Mouse (Mus musculus): Measurements from ENCODE around the gene Ntn3. TPM values are rescaled to one million over a fixed set of nuclear protein-coding genes. Genes with fewer than 3 reads are reported as not detected.
A peak's percentile ranks its signal among the peaks of the same experiment; 100 is the strongest.

Ntn3 gene
- polyA plus RNA-seq (2014; fragmentation: Nextera tagmentation; extraction: Ambion mirVana), result 2.6 and 3.0 TPM in 2 replicates

DNA sequence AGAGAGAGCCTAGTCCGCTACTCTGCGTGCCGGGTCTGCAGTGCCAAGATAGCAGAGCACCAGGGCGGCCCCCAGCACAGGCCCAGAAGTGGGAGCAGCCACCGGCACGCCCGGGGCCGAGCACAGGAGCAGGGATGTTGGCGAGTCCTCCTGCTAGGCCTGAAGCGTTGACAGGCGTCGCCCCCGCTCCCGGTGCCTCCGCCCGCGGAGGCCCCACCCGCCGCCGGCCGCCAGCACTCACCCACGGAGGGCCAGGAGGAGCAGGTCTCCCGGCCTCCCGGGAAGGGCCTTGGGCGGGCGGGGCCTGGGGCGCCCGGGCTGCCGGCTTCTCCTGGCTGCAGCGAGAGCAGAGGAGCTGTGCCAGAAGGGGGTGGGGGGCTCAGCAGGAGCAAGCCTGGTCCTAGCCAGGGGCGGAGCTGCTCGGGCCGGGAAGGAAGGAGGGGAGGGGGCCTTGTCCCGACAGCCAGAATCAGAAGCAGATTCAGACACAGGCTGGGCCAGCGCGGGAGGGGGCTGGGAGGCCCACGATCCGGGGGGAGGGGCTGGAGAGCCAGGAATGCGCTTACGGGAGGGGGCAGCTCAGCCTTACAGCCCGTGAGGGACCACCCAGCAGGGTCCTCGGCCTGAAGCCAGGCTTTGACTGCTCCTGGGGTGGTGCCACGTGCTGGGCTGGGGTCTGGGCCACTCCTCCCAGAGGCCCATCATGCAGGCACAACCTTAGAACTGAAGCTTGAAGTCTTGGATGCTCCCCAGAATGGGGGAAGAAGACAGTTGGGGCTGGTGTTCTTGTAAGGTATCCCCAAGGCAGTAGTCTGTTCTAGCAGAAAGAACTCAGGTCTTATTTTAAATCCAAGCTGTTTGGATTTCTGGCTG is at the start of gene Ntn3:
TSS of gene Ntn3 (minus strand) at position 489 of the 873 bp plus-strand sequence.
- Histone ChIP-seq H3K27ac (ENCODE audit: low read depth, low read length) (peak within 1 kb of the TSS; percentile 65; the same call in 1 of the 2 replicates), H3K27me3 (replicated peaks; ENCODE audit: control insufficient read depth, insufficient read depth, low read length) (peaks cover 20% of the 10 kb centered on the region), H3K4me3 (ENCODE audit: low read depth, low read length) (peak within 1 kb of the TSS; percentile 46), H3K36me3 (ENCODE audit: control insufficient read depth, insufficient read depth, low read length) (no peaks in the 10 kb centered on the region), H3K9me3 (replicated peaks; ENCODE audit: control insufficient read depth, low read length) (no peaks in the 10 kb centered on the region), H3K9ac (ENCODE audit: low read length) (peak within 1 kb of the TSS; percentile 88), H3K4me1 (ENCODE audit: control insufficient read depth, insufficient read depth, low read length) (peaks cover 48% of the 10 kb centered on the region), H3K4me2 (ENCODE audit: low read length) (peak within 1 kb of the TSS; percentile 97)
- peak; percentile 79 for DNase-seq (ENCODE audit: low spot score)
- ATAC-seq, result peak; percentile 47
- under 1% methylated on average over 37 of the region's 43 CpGs for WGBS

DNA sequence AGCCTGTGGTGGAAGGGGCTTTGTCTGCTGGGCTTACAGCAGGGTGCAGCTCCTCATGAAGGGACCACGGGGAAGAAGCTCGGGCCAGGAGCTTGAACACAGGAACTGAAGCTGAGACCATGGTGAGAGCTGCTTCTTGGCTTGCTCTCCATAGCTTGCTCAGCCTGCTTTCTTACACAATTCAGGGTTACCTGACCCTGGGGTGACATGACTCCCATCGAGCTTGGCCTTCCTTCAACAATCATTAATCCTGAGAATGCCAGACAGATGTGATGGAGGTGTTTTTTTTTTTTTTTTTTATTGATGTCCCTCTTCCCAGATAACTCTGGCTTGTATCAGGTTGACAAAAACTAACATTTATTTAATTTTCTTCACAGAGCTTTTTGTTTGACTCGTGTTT is 49.6 kb upstream of the Ntn3 start:
- DNase-seq (ENCODE audit: low spot score) (no peak), ATAC-seq (no peak)
- no peak overlapping the region for H3K9ac ChIP-seq (ENCODE audit: low read length)
- WGBS, result 75% methylated on average over 4 of the region's 4 CpGs
- no peaks in the 10 kb centered on the region for H3K36me3 ChIP-seq (ENCODE audit: control insufficient read depth, insufficient read depth, low read length)
- H3K4me2 ChIP-seq (ENCODE audit: low read length), result no peak overlapping the region
- H3K4me1 ChIP-seq (ENCODE audit: control insufficient read depth, insufficient read depth, low read length), result no peaks in the 10 kb centered on the region
- H3K9me3 ChIP-seq (replicated peaks; ENCODE audit: control insufficient read depth, low read length), result no peaks in the 10 kb centered on the region
- no peaks in the 10 kb centered on the region for H3K27me3 ChIP-seq (replicated peaks; ENCODE audit: control insufficient read depth, insufficient read depth, low read length)
- no peak overlapping the region for H3K4me3 ChIP-seq (ENCODE audit: low read depth, low read length)
- no peak overlapping the region for H3K27ac ChIP-seq (ENCODE audit: low read depth, low read length)

DNA sequence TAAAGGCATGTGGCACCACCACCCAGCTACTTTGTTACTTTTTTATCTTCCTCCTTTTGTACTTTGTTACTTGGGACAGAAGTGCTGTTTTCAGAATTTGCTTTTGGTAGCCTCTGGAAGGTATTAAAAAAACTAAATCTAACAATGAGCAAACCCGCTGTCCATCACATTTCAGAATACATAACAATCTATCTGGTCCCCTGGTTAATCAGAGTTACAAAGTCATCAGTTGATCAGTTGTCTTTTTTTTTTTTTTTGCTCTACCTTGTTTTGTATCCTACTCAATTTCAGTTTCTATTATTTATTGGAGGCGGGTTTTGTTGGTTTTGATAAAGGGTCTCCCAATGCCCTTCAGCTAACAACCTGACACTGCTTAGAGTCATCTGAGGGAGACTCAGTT is 43.0 kb upstream of the Ntn3 start:
- no peak overlapping the region for H3K27ac ChIP-seq (ENCODE audit: low read depth, low read length)
- no peak for ATAC-seq
- no peaks in the 10 kb centered on the region for H3K27me3 ChIP-seq (replicated peaks; ENCODE audit: control insufficient read depth, insufficient read depth, low read length)
- DNase-seq (ENCODE audit: low spot score), result no peak
- WGBS, result 97% methylated on average over 2 of the region's 2 CpGs
- peaks cover 6% of the 10 kb centered on the region; the same call in 1 of the 2 replicates for H3K4me1 ChIP-seq (ENCODE audit: control insufficient read depth, insufficient read depth, low read length)
- H3K9ac ChIP-seq (ENCODE audit: low read length), result no peak overlapping the region
- peaks cover 13% of the 10 kb centered on the region for H3K36me3 ChIP-seq (ENCODE audit: control insufficient read depth, insufficient read depth, low read length)
- no peak overlapping the region for H3K4me3 ChIP-seq (ENCODE audit: low read depth, low read length)
- H3K9me3 ChIP-seq (replicated peaks; ENCODE audit: control insufficient read depth, low read length), result no peaks in the 10 kb centered on the region
- no peak overlapping the region for H3K4me2 ChIP-seq (ENCODE audit: low read length)

DNA sequence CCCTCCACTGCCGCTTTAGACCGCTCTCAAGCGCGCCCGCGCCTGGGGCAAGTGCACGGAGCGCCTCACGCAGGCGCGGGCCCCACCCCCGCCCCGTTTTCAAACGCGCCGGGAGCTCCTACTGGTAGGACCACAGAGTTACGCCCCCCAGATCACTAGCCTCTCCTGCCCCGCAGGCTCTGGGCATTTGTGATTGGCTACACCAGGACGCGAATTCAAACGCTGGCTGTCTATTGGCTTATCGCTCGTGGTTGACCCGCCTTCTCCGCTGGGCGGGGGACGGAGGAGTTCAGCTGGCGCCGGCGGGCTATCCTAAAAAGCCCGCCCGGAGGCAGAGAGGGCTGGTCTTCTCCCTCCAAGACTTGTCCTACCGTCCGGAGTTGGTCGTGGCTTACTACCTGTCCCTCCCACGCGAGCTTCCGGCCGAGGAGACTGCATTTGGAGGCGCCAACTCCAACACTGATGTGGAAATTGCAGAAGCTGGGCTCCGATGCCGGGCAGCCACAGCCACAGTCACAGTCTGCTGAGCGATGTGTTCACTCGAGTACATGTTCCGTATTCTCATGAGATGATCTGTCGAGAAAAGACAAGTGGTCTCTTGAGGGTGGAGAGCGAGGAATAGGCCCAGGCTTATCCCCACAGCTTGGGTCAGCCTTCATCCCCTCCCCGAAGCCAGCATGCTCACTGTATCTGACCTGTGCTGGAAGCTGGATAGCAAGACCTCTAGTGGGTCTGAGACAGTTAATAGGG is 42.2 kb upstream of the Ntn3 start, which contains the start of gene Ccnf:
TSS of gene Ccnf (minus strand) at position 165 of the 750 bp plus-strand sequence.
- Histone ChIP-seq H3K9me3 (replicated peaks; ENCODE audit: control insufficient read depth, low read length) (no peaks in the 10 kb centered on the region), H3K4me1 (ENCODE audit: control insufficient read depth, insufficient read depth, low read length) (peaks cover 6% of the 10 kb centered on the region; the same call in 1 of the 2 replicates), H3K4me2 (ENCODE audit: low read length) (peak within 1 kb of the TSS; percentile 64), H3K4me3 (ENCODE audit: low read depth, low read length) (peak within 1 kb of the TSS; percentile 76), H3K27me3 (replicated peaks; ENCODE audit: control insufficient read depth, insufficient read depth, low read length) (no peaks in the 10 kb centered on the region), H3K27ac (ENCODE audit: low read depth, low read length) (peak within 1 kb of the TSS; percentile 70), H3K9ac (ENCODE audit: low read length) (peak within 1 kb of the TSS; percentile 82), H3K36me3 (ENCODE audit: control insufficient read depth, insufficient read depth, low read length) (peaks cover 21% of the 10 kb centered on the region)
- DNase-seq (ENCODE audit: low spot score), result peak; percentile 99
- ATAC-seq, result peak; percentile 100
- WGBS, result under 1% methylated on average over 48 of the region's 48 CpGs

DNA sequence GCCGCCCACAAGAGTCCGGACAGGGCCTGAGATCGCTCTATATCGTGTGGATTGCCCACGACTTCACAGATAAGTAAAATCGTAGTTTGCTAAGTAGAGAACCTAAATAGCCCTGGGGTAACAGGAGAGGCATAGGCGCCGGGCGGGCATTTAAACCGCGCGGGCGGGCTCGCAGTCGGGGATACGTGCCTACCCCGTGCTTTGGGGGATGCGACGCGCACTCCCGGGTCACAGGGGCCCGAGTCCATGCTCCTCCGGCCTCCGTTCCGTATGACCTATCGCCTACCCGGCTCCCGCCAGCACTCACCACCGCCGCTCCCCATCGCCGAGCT is 41.6 kb upstream of the Ntn3 start:
- DNase-seq (ENCODE audit: low spot score) (no peak), ATAC-seq (no peak)
- Histone ChIP-seq H3K36me3 (ENCODE audit: control insufficient read depth, insufficient read depth, low read length) (peaks cover 26% of the 10 kb centered on the region), H3K4me3 (ENCODE audit: low read depth, low read length) (peak overlapping the region; percentile 76), H3K27ac (ENCODE audit: low read depth, low read length) (no peak overlapping the region), H3K9ac (ENCODE audit: low read length) (peak overlapping the region; percentile 82), H3K4me2 (ENCODE audit: low read length) (peak overlapping the region; percentile 62), H3K4me1 (ENCODE audit: control insufficient read depth, insufficient read depth, low read length) (peaks cover 6% of the 10 kb centered on the region; the same call in 1 of the 2 replicates), H3K27me3 (replicated peaks; ENCODE audit: control insufficient read depth, insufficient read depth, low read length) (no peaks in the 10 kb centered on the region), H3K9me3 (replicated peaks; ENCODE audit: control insufficient read depth, low read length) (no peaks in the 10 kb centered on the region)
- under 1% methylated on average over 32 of the region's 32 CpGs for WGBS

DNA sequence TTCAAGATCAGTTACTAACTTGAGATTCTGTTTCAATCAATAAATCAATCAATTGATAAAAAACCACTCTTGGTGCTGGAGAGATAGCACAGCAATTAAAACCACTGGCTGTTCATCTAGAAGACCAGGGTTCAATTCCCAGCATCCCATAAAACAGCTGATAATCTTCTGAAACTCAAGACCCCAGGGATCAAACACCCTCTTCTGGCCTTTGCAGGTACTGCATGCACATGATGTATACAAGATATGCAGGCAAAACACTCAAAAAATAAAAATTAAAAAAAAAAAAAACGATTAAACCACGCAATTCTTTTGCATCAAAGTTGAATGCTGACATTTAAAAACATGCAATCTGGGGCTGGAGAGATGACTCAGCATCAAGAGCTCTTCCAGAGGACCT is 39.3 kb upstream of the Ntn3 start:
- Histone ChIP-seq H3K27ac (ENCODE audit: low read depth, low read length) (no peak overlapping the region), H3K4me2 (ENCODE audit: low read length) (no peak overlapping the region), H3K9me3 (replicated peaks; ENCODE audit: control insufficient read depth, low read length) (no peaks in the 10 kb centered on the region), H3K4me3 (ENCODE audit: low read depth, low read length) (no peak overlapping the region), H3K4me1 (ENCODE audit: control insufficient read depth, insufficient read depth, low read length) (peaks cover 6% of the 10 kb centered on the region; the same call in 1 of the 2 replicates), H3K9ac (ENCODE audit: low read length) (no peak overlapping the region), H3K27me3 (replicated peaks; ENCODE audit: control insufficient read depth, insufficient read depth, low read length) (no peaks in the 10 kb centered on the region), H3K36me3 (ENCODE audit: control insufficient read depth, insufficient read depth, low read length) (peaks cover 43% of the 10 kb centered on the region)
- WGBS, result 96% methylated on average over 2 of the region's 2 CpGs
- ATAC-seq (no peak), DNase-seq (ENCODE audit: low spot score) (no peak)

DNA sequence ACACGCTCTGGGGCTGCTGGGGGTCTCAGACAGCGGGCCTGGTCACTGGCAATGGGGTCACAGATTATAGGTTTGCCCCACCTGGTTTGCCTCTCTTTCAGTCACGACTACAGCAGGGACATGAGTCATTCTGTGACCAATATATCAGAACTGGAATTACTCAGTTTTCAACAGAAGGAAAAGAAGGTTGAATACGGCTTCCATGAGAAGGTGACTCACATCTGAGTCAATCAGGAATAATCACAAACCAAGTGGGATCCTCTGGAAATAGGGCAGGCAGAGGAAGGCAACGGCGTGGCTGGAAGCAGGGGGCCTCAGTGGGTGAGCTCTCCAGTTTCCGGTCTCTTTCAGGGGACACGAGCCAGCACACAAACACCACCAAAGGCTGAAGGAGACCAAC is 34.7 kb upstream of the Ntn3 start:
- Histone ChIP-seq H3K4me3 (ENCODE audit: low read depth, low read length) (no peak overlapping the region), H3K4me1 (ENCODE audit: control insufficient read depth, insufficient read depth, low read length) (no peaks in the 10 kb centered on the region), H3K4me2 (ENCODE audit: low read length) (no peak overlapping the region), H3K36me3 (ENCODE audit: control insufficient read depth, insufficient read depth, low read length) (peaks cover 87% of the 10 kb centered on the region), H3K27me3 (replicated peaks; ENCODE audit: control insufficient read depth, insufficient read depth, low read length) (no peaks in the 10 kb centered on the region), H3K9ac (ENCODE audit: low read length) (no peak overlapping the region), H3K27ac (ENCODE audit: low read depth, low read length) (no peak overlapping the region), H3K9me3 (replicated peaks; ENCODE audit: control insufficient read depth, low read length) (no peaks in the 10 kb centered on the region)
- DNase-seq (ENCODE audit: low spot score) (no peak), ATAC-seq (no peak)
- 98% methylated on average over 8 of the region's 8 CpGs for WGBS

DNA sequence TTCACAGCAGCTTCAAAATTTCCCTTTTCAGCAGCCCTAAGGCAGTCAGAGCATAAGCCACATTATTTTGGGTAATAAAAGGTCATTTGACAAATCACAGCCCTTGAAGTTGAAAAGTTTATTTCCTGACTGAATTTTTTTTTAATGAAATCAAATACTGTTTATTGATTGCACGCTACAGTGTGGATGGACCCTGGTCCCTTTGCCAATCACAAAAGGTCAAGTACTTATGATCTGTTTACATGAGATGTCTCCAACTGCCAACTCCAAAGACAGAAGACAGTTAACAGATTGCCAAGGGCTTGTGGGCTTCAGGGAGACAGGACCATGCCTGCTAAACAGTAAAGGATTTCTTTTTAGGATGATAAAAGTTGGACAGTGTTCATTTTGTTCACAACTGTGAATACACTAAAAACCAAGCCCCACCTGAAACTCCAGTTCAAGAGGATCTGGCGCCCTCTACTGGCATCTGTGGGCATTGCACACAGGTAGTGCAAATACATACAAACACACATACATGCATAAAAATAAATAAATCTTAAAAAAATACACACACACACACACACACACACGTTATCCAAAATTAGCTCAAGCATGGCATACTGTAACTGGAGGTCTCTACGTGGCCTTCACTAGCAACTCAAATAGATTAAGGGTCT is 34.1 kb upstream of the Ntn3 start:
- DNase-seq (ENCODE audit: low spot score) (peak; percentile 26), ATAC-seq (no peak)
- Histone ChIP-seq H3K36me3 (ENCODE audit: control insufficient read depth, insufficient read depth, low read length) (peaks cover 88% of the 10 kb centered on the region), H3K4me3 (ENCODE audit: low read depth, low read length) (no peak overlapping the region), H3K4me2 (ENCODE audit: low read length) (no peak overlapping the region), H3K9ac (ENCODE audit: low read length) (no peak overlapping the region), H3K27me3 (replicated peaks; ENCODE audit: control insufficient read depth, insufficient read depth, low read length) (no peaks in the 10 kb centered on the region), H3K4me1 (ENCODE audit: control insufficient read depth, insufficient read depth, low read length) (no peaks in the 10 kb centered on the region), H3K9me3 (replicated peaks; ENCODE audit: control insufficient read depth, low read length) (no peaks in the 10 kb centered on the region), H3K27ac (ENCODE audit: low read depth, low read length) (no peak overlapping the region)
- WGBS, result 88% methylated on average over 4 of the region's 4 CpGs
